Mouse (Mus musculus): ENCODE results near the gene Gm13199. TPM values are rescaled to one million over a fixed set of nuclear protein-coding genes. Genes with fewer than 3 reads are reported as not detected.

The Gm13199 gene
- total RNA-seq (2023) = 1 to 10 TPM; 3.7 to 5.0 TPM

GRCm38 (mm10) chr2:5862834-5863233, at the start of gene Gm13199:
TSS of gene Gm13199 (minus strand) at chr2:5862934.

GRCm38 (mm10) chr2:5894843-5895570, 32.3 kb upstream of the Gm13199 start, which contains the start of gene Sec61a2:
TSS of gene Sec61a2 (minus strand) at chr2:5895432.

GRCm38 (mm10) chr2:5844873-5845631, 17.7 kb downstream of the Gm13199 start, which contains the start of the genes Nudt5 and Cdc123:
TSS of gene Nudt5 (plus strand) at chr2:5845019.
TSS of gene Cdc123 (minus strand) at chr2:5845164.

Other genes starting within 250 kb of the Gm13199 start
- gene Camk1d, start 148.4 kb downstream of the Gm13199 start, total RNA-seq (2023) = 10 to 100 TPM; 49.3 to 60.7 TPM
- 10 to 100 TPM; 27.7 to 35.7 TPM for gene Nudt5, start 17.9 kb downstream of the Gm13199 start, total RNA-seq (2023)
- 10 to 100 TPM; 98.8 to 99.5 TPM for gene Cdc123, start 17.8 kb downstream of the Gm13199 start, total RNA-seq (2023)
- 10 to 100 TPM; 32.5 to 45.0 TPM for gene Sec61a2, start 32.5 kb upstream of the Gm13199 start, total RNA-seq (2023)
- 1 to 10 TPM in 1 of 2 experiments, under 1 TPM in 1; 0.59 to 1.9 TPM for gene Dhtkd1, start 79.9 kb upstream of the Gm13199 start, total RNA-seq (2023)
- gene Upf2, start 88.5 kb upstream of the Gm13199 start, total RNA-seq (2023) = 10 to 100 TPM; 59.8 to 63.3 TPM

All from B cell, adult 67 days (primary cell).